Mouse (Mus musculus) midbrain, embryonic 11.5 days (tissue): Measurements from ENCODE around the gene Foxe3. TPM values are rescaled to one million over a fixed set of nuclear protein-coding genes. Genes with fewer than 3 reads are reported as not detected.

Source experiments
- ATAC-seq: fragments of 200-750 bp; cut with Nextera tagmentation; 2 replicates; pipeline ENCODE4 v1.8.0; 2017; ENCODE audit warnings: moderate TSS enrichment, moderate library complexity; ENCODE audit not compliant: low FRiP score
- DNase-seq: peaks from one replicate; pipeline ENCODE4 v3.0.0; 2015; ENCODE audit warnings: low spot score; ENCODE audit errors: missing footprints
- H3K27ac ChIP-seq: fragments of 300-500 bp; sonication (generic); 2 replicates; pipeline ENCODE4 v1.5.1; 2014; ENCODE audit warnings: low read depth, low read length
- H3K27me3 ChIP-seq: fragments of 300-500 bp; sonication (generic); 2 replicates; pipeline ENCODE4 v1.6.1; 2014; ENCODE audit warnings: mild to moderate bottlenecking, low read length, moderate library complexity, mixed read lengths; ENCODE audit not compliant: control insufficient read depth, insufficient read depth
- H3K36me3 ChIP-seq: fragments of 300-500 bp; sonication (generic); 2 replicates; pipeline ENCODE4 v1.6.1; 2014; ENCODE audit warnings: mild to moderate bottlenecking, low read length, moderate library complexity, mixed read lengths; ENCODE audit not compliant: control insufficient read depth, insufficient read depth
- H3K4me1 ChIP-seq: fragments of 300-500 bp; sonication (generic); 2 replicates; pipeline ENCODE4 v1.6.1; 2014; ENCODE audit warnings: low read length; ENCODE audit not compliant: control insufficient read depth, insufficient read depth
- H3K4me2 ChIP-seq: fragments of 300-500 bp; sonication (generic); 2 replicates; pipeline ENCODE4 v1.6.1; 2014; ENCODE audit warnings: mild to moderate bottlenecking, moderate library complexity
- H3K4me3 ChIP-seq: fragments of 300-500 bp; sonication (generic); 2 replicates; pipeline ENCODE4 v1.5.1; 2014; ENCODE audit warnings: low read depth, low read length
- H3K9ac ChIP-seq: fragments of 300-500 bp; sonication (generic); 2 replicates; pipeline ENCODE4 v1.6.1; 2014; ENCODE audit warnings: low read length
- H3K9me3 ChIP-seq: fragments of 300-500 bp; sonication (generic); 2 replicates; pipeline ENCODE4 v1.6.1; 2016; ENCODE audit warnings: low read length; ENCODE audit not compliant: control insufficient read depth
- WGBS: fragments of 180-500 bp; shearing (Covaris S2); extraction: QIAGEN DNeasy Blood & Tissue Kit; methylation state at CpG from one replicate; pipeline ENCODE4 v1.1.7; 2014; 5-methylcytosine and 5-hydroxymethylcytosine counted together
- polyA plus RNA-seq: library from polyadenylated mRNA; unstranded; fragments of >200 nt; fragmentation: Nextera tagmentation; extraction: Ambion mirVana; gene quantifications from 2 replicates; pipeline ENCODE4 v1.2.1, GENCODE M21; 2014

The Foxe3 gene
- polyA plus RNA-seq, 1 experiment from 2014 or later = 1.1 TPM

DNA sequence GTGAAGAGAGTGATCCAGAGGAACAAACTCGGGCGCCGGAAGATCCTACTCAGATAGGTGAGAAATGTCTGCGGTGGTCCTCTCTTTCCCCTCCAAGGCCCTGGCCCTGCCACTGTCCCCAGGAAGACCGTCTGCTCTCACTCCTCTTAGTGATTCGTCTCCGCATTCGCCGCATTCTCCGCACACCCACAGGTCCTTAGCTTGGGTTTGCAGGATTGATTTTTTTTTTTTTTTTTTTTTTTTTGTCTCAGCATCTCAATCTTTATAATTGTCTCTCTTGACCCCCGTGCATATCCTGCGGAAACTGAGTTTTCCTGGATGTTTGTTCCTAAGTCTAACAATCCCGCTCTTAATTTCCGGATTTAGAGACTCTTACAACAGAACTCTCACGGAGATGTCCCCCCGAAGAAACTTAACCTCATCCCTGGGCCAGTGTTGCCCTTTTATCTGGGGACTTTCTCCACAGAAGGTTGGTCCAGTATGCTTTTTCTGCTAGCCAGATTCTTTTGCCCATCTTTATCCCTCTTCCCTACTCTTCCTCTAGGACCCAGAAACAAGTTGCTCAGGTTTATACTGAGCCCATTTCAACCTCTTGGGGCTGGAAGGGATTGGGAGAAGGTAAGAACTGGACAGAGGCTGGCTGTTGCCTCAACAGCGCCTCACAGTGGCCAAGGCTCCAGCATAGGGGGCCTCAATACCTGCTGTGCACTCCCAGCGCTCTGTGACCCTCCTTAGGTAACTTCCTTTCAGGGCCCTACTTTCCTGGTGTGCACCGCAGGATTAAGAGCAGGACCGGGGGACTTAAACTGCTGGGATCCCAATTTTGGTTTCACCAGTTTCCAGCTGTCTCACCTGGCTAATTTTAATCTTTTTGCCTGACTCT is 16.0 kb downstream of the Foxe3 start:
- Histone ChIP-seq H3K4me1 (peaks cover 5% of the 10 kb centered on the region), H3K4me2 (peak overlapping the region; percentile 61), H3K27ac (no peak overlapping the region; the same call in 1 of the 2 replicates), H3K36me3 (no peaks in the 10 kb centered on the region), H3K9ac (peak overlapping the region; percentile 36; the same call in 1 of the 2 replicates), H3K9me3 (no peaks in the 10 kb centered on the region), H3K4me3 (peak overlapping the region; percentile 39), H3K27me3 (peaks cover 99% of the 10 kb centered on the region)
- DNase-seq (peak; percentile 94), ATAC-seq (no peak)
- 2% methylated on average over 20 of the region's 20 CpGs for WGBS

DNA sequence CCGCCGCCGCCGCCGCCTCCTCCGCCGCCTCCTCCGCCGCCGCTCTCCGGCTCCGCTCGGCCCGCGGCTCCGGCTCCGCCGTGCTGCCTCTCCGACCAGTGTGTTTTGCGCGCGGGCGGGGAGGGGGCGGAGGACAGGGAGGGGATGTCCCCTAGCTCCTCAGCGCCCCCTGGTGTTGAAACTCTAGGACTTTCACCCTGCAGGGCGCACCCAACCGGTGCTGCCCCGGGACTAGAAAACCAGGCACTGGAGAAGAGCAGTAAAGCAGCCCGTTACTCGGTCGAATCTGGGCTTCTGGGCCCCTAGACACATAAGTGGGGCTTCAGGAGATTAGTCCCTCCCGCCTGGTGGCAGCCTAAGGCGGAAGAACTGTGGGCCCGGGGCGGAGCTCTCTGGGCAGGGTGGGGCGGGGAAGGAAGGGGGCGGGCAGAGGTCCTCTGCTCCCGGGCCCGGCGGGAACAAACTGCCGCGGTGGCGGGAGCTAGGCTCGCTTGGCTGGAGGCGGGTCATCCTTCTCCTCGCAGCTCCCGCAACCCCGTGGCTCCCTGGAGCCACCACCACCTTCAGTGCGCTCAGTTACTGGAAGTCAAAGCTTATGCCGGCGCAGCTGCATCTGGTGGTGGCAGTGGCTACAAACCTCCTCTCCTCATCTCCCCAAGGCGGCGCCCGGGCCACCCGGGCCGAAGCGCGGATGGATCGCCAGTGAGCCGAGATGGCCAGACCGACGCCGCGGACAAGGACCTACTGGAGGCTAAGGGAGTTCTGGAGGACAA is 16.8 kb downstream of the Foxe3 start, which contains the start of gene Foxd2:
Gene Foxd2, minus strand, starts transcription at position 45 of the 773 bp plus-strand sequence.
- Histone ChIP-seq H3K4me3 (peak within 1 kb of the TSS; percentile 39), H3K27ac (peak within 1 kb of the TSS; percentile 48; the same call in 1 of the 2 replicates), H3K9me3 (no peaks in the 10 kb centered on the region), H3K4me1 (peaks cover 5% of the 10 kb centered on the region), H3K4me2 (peak within 1 kb of the TSS; percentile 61), H3K27me3 (peaks cover 99% of the 10 kb centered on the region), H3K9ac (peak within 1 kb of the TSS; percentile 36), H3K36me3 (no peaks in the 10 kb centered on the region)
- under 1% methylated on average over 45 of the region's 64 CpGs for WGBS
- DNase-seq (peak; percentile 98), ATAC-seq (peak; percentile 88)

GRCm38 (mm10) chr4:114907951-114908828 is 17.6 kb downstream of the Foxe3 start:
- peaks cover 98% of the 10 kb centered on the region for H3K27me3 ChIP-seq
- peak overlapping the region; percentile 33 for H3K9ac ChIP-seq
- H3K27ac ChIP-seq = peak overlapping the region; percentile 48; the same call in 1 of the 2 replicates
- peak overlapping the region; percentile 61 for H3K4me2 ChIP-seq
- peak overlapping the region; percentile 39 for H3K4me3 ChIP-seq
- no peaks in the 10 kb centered on the region for H3K36me3 ChIP-seq
- ATAC-seq (no peak; the same call in 1 of the 2 replicates), DNase-seq (peak; percentile 95)
- under 1% methylated on average over 86 of the region's 103 CpGs for WGBS
- H3K9me3 ChIP-seq = no peaks in the 10 kb centered on the region
- H3K4me1 ChIP-seq = peaks cover 3% of the 10 kb centered on the region; the same call in 1 of the 2 replicates

DNA sequence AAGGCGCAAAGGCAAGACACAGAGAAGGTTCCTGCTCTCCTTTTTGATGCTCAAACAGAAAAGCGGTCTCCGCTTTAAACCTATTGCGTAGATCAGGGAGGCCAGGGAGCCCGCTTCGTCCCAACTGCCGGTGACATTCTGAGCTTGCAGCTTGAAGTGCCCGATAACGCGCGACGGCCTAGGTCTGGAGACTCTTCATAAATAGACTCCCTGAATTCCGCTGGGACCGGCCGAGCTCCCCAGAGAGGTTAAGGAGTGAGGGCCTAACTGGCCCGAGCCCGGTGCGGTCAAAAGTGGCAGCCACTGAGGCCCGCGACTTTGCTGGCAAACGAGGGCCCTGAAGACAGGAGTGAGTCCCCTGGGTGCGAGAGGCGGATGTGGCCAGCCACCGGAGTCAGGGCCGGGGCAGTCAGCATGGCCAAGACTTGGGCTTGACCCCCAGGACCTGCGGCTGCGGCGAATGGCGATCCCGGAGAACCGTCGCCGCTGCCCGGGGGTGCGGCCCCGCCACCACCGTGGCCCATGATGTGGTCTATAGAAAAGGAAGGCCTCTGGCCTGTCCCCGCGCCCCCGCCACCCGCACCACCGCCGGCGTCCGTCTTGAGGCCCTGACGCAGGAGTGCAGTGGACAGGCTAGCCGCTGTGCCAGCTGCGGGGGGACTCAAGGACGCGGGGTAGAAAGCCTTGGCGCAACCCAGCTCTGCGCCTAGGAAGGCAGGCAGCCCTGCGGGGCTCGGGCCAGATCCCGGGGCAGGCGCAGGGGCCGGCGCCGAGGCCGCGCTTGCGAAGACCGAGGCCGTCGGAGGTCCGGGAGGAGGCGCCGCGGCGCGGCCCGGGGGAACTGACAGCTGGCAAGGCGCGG is 18.5 kb downstream of the Foxe3 start:
- DNase-seq = peak; percentile 95
- peak overlapping the region; percentile 61 for H3K4me2 ChIP-seq
- no peaks in the 10 kb centered on the region for H3K36me3 ChIP-seq
- no peak for ATAC-seq
- peak overlapping the region; percentile 33 for H3K9ac ChIP-seq
- H3K4me1 ChIP-seq = peaks cover 11% of the 10 kb centered on the region
- no peak overlapping the region for H3K27ac ChIP-seq
- WGBS = under 1% methylated on average over 73 of the region's 74 CpGs
- peak overlapping the region; percentile 39 for H3K4me3 ChIP-seq
- H3K9me3 ChIP-seq = no peaks in the 10 kb centered on the region
- peaks cover 98% of the 10 kb centered on the region for H3K27me3 ChIP-seq

DNA sequence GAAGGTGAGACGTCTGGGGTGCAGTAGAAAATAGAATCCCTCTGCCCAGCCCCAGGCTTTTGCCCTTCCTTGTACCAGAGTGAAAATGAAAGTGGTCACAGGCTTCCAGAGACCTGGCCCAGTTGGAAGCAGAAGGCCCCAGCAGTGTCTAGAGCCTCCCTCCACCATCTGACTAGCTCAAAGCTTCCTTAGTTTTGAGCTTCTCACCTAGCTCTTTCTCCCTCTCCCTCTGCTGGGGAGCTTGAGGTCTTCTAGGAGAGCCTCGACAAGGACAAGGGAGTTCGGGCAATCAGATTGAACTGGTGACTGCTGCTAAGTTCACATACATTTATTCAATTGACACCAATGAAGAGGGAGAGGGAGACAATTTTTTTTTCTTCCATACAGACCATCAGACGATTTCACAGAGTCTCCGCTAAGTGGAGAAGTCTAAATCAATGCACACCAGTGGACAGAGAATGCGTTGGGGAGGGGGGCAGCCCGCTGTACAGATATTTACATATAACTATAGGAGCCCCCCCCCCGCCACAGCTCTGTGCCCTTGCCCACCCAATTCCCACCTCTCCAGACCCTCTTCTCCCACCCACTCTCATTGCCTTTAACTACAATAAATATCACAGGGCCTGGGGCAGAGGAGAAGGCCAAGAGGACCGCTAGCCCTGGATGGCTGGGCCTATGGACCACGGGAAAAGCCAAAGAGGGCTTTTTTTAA is 19.7 kb downstream of the Foxe3 start:
- no peak overlapping the region for H3K4me2 ChIP-seq
- WGBS = 7% methylated on average over 10 of the region's 10 CpGs
- DNase-seq = peak; percentile 93

GRCm38 (mm10) chr4:114905501-114905900 is 20.3 kb downstream of the Foxe3 start:
- Histone ChIP-seq H3K4me3 (no peak overlapping the region), H3K4me1 (peaks cover 22% of the 10 kb centered on the region), H3K4me2 (no peak overlapping the region), H3K9me3 (no peaks in the 10 kb centered on the region), H3K9ac (no peak overlapping the region), H3K36me3 (no peaks in the 10 kb centered on the region), H3K27me3 (peaks cover 99% of the 10 kb centered on the region), H3K27ac (no peak overlapping the region)
- no peak for ATAC-seq
- peak; percentile 91 for DNase-seq
- WGBS = 50% methylated on average over 3 of the region's 3 CpGs

More for the DNA sequence above, 19.7 kb downstream of the Foxe3 start:
- Histone ChIP-seq H3K4me3 (peak overlapping the region; percentile 11; the same call in 1 of the 2 replicates), H3K27ac (no peak overlapping the region), H3K9me3 (no peaks in the 10 kb centered on the region), H3K27me3 (peaks cover 99% of the 10 kb centered on the region), H3K4me1 (peaks cover 17% of the 10 kb centered on the region), H3K36me3 (no peaks in the 10 kb centered on the region), H3K9ac (no peak overlapping the region)
- no peak for ATAC-seq

GRCm38 (mm10) chr4:114903422-114903782 is 22.4 kb downstream of the Foxe3 start:
- DNase-seq = no peak
- Histone ChIP-seq H3K4me3 (no peak overlapping the region; the same call in 1 of the 2 replicates), H3K4me2 (no peak overlapping the region; the same call in 1 of the 2 replicates), H3K27me3 (peaks cover 99% of the 10 kb centered on the region), H3K4me1 (peaks cover 19% of the 10 kb centered on the region), H3K27ac (no peak overlapping the region), H3K9me3 (no peaks in the 10 kb centered on the region), H3K9ac (no peak overlapping the region), H3K36me3 (no peaks in the 10 kb centered on the region)
- no peak for ATAC-seq
- WGBS = 1% methylated on average over 11 of the region's 11 CpGs
